Mouse (Mus musculus): ENCODE data around the gene Tarbp2.
A peak's percentile ranks its signal among the peaks of the same experiment; 100 is the strongest.

Tarbp2 gene

DNA sequence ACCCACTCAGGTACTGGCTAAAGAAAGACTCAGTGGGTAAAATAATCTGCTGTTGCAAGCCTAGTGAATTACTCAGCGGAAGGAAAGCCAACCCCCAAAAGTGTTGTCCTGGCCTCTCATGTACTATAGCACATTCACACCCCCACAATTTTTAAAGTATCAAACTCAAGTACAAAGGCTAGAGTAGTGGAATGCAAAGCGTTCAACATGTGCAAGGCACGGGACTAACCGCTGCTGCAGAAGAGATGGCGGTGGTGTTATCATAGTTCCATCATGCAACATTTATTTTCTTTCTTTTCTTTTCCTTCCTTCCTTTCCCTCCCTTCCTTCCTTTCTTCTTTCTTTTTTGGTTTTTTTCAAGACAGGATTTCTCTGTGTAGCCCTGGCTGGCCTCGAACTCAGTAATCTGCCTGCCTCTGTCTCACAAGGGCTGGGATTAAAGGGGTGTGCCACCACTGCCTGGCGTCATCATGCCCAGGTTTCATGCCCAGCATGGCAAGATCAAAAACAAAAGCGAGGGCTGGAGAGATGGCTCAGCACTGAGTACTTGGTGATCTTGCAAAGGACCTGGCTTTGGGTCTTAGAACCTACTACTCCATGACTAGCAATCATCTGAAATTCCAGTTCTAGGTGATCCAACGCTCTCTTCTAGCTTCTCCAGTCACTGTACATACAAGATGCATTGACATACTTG is 12.1 kb upstream of the Tarbp2 start:
- DNase-seq (ENCODE audit: low read depth, low spot score): no peak

- no peak for DNase-seq (ENCODE audit: low read depth, low spot score)
These were observed 11.5 kb upstream of the Tarbp2 start for GRCm38 (mm10) chr15:102506464-102506830.

DNA sequence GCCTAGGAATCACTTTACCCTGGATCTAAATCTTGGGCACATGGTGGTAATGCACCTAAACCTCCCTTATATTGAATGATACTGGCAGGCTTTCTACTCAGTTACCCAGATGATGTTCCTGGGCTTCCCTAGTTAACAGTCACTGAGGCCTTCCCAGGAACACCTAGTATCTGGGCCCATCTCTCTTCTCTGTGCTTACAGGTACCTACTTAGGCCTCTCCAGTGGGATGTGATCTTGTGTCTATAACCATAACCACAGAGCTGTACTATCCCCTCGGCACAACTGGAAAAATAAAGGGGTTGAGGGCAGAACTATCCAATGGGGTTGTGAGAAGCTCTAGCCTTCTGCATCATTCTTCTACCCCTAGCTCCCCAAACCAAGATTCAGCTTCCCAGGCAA is 11.1 kb upstream of the Tarbp2 start:
- DNase-seq (ENCODE audit: low read depth, low spot score): no peak

DNA sequence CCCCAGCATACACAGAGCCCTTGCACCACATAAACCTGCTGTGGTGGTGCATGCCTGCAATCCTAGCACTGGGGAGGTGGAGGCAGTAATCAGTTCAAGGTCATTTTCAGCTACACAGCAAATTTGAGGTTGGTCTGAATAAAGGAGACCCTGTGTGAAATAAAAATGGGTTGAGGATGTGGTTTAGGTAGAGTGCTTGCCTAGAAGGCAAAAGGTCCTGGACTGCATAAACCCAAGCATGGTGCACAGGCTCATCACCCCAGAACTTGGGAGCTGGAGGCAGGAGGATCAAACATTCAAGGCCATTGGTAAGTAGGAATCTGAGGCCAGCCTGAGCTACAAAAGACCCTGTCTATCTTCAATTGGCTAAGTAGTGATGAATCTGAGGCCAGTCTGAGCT is 10.4 kb upstream of the Tarbp2 start:
- no peak for DNase-seq (ENCODE audit: low read depth, low spot score)

DNA sequence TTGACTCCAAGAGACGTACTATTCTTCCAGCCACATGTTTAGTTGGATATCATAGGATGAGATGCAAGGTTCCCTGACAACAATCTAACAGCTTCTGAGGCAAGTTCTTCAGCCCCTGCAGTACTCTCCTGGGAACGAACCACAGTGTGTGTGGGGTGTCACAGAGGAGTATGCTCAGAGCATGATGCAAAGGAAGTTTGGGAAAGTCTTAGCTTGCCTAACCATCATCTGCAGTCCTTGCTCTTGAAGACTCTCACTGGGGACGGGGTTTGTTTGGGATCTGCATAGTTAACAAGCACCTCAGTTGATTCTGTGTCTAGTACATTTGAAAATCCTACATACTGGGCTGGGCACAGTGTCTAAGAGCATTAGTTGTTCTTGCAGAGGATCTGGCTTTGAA is 9.7 kb upstream of the Tarbp2 start:
- DNase-seq (ENCODE audit: low read depth, low spot score): no peak

GRCm38 (mm10) chr15:102510110-102510509 is 7.9 kb upstream of the Tarbp2 start:
- DNase-seq (ENCODE audit: low read depth, low spot score): no peak

GRCm38 (mm10) chr15:102510590-102511284 is 7.3 kb upstream of the Tarbp2 start:
- peak; percentile 61 for DNase-seq (ENCODE audit: low read depth, low spot score)

DNA sequence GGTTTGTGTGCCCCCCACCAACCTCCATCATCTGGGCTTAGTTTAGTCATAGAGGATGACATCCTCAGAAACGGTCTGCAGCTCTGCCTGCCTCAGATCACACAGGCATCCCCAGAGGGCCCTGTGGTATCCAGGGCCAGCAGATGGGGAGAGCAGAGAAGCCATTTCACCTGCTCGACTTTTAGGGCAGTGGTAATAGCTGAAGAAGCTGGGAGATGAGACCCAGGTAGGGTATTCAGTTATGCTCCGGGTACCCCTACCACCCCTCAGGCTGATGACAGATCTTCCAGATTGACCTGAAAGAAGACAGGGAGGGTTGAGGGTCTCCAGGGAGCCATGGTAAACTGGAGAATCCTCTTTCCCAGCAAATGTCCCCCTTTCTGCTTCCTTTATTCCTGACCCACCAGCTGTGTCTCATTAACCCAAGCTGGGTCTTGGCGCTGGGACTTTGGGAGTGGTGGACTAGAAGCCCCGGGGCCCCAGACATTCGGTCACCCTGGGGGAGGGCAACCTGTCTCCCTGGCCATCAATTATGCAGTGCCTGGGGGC is 6.6 kb upstream of the Tarbp2 start:
- DNase-seq (ENCODE audit: low read depth, low spot score): no peak

DNA sequence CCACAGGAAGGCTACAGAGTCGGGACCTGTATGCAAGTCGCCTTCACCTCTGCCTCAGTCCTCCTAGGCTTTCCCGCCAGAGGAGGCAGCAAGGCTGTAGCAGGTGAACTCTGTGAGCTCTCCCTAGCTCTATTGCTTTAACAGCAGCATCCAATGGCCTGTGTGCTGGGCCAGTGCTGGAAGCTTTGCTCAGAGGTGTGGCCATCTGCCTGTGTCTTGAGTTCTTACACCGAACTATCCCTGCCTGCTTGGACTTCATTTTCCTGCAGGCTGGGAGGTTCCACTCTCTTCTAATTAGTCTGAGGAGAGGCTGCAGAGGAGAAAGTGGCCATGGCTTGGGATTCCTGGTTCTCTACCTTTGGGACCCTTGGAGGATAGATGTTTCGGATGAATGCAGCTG is 6.0 kb upstream of the Tarbp2 start:
- no peak for DNase-seq (ENCODE audit: low read depth, low spot score)

DNA sequence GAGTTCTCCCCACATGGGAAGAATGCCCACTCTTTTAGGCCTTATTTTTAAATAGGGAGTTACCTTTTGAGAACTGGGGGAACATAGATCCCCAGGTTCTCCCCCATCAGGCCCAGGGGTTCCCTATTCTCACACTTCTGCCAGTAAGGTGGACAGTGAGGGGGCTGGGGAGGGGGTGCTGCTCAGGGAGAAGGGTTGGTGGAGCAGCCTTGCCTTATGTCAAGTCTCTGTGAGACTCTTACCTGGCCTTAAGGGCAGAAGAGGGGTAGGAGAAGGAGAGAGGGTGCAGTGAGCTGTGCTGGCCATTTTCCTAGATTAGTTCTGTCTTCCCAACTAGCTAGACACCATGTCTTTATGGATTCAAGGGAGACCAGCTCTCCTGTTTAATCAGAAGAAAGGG is 5.5 kb upstream of the Tarbp2 start:
- DNase-seq (ENCODE audit: low read depth, low spot score): no peak

GRCm38 (mm10) chr15:102513004-102513403 is 5.0 kb upstream of the Tarbp2 start:
- DNase-seq (ENCODE audit: low read depth, low spot score): no peak

GRCm38 (mm10) chr15:102515261-102515660 is 2.7 kb upstream of the Tarbp2 start:
- DNase-seq (ENCODE audit: low read depth, low spot score): no peak

GRCm38 (mm10) chr15:102515791-102516190 is 2.2 kb upstream of the Tarbp2 start:
- no peak for DNase-seq (ENCODE audit: low read depth, low spot score)

DNA sequence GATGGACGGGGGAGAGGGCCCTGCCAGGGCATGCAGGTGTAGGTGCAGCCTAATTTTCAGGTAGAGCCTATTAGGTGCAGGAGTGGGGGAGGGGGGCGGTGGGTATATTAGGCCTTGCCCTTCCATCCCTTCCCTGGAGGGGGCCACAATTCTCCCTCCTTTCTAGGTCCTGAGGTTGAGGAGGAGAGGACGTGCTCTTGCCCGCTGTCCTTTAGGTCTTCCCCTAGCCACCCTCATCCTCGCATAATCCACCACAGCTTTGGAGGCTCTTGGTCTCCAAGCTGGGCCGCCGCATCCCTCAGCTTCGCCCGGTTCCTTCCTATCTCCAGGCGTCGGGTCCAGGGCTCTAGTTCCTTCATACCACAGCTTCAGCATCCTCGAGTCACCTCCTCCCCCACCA is 1.7 kb upstream of the Tarbp2 start:
- no peak for DNase-seq (ENCODE audit: low read depth, low spot score)

DNA sequence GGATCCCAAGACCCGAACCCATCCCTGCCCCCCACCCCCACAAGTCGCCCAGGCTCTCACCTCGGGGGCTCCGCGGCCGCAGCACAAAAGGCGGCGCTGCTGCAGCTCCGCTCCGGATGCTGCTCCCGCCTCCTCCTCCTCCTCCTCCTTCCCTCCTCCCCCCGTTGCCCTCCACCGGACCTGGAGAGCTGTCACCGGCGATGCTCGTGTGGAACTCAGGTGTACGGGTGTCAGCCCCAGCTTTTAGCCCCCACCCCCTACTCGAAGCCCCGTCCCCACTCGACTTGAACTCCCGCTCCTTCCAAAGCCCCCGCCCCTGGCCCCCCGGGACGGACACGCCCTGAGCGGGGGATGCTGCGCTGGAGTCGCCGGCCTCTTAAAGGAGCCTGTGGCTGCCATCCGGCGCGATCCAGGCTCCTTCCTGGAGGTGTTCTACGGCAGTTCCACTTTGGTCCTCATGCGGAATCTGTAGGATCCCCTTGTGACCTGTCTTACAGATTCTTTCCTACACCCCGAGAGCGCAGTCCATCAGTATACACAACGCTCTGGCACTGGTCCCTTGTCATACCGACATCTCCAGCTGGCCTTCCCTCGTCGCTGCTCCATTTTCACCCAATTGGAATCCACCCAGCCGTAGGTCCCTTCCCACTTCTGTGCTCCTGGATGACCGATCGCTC is 1.1 kb upstream of the Tarbp2 start, which contains the start of gene Map3k12:
Map3k12 (minus strand) TSS at position 337 of the 677 bp plus-strand sequence.
- DNase-seq (ENCODE audit: low read depth, low spot score): peak; percentile 42

- no peak for DNase-seq (ENCODE audit: low read depth, low spot score)
These were observed 389 bp upstream of the Tarbp2 start for GRCm38 (mm10) chr15:102517631-102517975.

DNA sequence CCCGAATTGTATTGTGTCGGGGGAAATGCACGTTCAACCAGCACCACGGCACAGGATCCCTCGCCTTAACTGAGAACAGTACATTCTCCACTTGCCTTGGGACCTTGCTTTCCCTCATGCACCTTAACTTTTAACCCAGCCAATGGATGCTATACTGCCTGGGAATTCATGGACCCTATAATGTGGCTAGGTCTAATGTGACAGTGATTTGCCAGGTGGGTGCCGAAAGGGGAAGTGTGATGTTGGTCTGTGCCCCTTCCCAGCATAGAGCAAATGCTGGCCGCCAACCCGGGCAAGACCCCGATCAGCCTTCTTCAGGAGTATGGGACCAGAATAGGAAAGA is 838 bp downstream of the Tarbp2 start:
- DNase-seq (ENCODE audit: low read depth, low spot score): no peak

DNA sequence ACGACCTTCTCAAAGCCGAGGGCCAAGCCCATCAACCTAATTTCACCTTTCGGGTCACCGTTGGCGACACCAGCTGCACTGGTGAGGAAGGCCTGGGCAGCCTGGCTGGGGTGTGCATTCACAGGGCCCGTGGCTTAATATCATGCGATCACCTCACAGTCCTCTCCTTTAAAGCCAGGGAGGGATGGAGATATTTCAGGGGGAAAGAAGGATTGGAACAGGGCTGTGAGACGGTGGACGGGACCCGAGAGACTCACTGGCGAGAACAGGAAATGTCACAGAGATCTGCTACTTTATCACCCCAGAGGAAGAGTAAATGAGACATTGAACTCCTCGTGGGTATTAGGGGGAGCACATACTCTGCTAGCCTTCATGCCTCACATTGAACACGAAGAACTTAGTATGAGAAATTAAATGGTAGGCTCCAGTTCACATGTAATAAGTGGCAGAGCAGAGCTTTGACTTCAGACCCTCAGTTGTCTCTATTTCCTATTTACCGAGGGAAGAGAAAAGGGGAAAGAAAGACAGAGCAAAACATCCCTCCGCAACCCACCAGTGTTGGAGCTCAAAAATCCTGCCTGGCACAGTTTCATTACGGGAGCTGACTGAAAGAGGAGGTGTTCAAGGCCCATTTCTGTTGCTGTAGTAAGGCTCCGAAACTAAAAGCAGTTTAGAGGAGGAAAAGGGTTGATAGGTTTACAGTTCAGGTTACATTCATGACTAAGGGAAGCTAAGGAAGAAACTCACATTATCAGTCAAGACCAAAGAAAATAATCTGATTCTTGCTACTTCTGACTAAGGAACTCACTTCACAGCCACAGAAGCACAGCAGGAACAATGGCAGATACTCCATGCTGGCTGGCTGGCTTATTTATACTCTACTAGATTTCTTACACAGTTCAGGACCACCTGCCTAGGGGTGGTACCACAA is 1.5 kb downstream of the Tarbp2 start:
- DNase-seq (ENCODE audit: low read depth, low spot score): no peak

GRCm38 (mm10) chr15:102520416-102520815 is 2.4 kb downstream of the Tarbp2 start:
- DNase-seq (ENCODE audit: low read depth, low spot score): no peak

DNA sequence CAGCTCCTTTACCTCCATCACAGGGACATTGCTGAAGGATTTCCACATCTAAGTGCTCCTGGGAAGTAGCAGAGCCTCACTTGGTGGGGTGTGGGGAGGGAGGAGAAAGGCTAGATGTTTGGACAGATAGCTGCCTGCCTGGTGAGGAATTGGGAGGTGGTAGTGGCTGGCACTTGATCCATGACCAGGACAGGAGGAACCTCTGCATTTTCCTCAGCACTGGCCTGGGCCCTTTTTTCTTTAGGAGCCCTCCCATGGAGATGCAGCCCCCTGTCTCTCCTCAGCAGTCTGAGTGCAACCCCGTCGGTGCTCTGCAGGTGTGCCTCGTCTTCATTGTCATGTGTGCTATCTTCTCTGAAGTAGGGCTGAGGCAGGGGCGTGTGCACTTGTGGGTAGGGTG is 3.5 kb downstream of the Tarbp2 start:
- no peak for DNase-seq (ENCODE audit: low read depth, low spot score)

- peak; percentile 55 for DNase-seq (ENCODE audit: low read depth, low spot score)
These were observed 7.0 kb downstream of the Tarbp2 start, which contains the start of gene Npff for GRCm38 (mm10) chr15:102524892-102525485. Gene Npff (minus strand): TSS chr15:102524942.

All from retina, adult 2 months (tissue).